Mouse (Mus musculus): ENCODE data around the gene Tspoap1.

DNA sequence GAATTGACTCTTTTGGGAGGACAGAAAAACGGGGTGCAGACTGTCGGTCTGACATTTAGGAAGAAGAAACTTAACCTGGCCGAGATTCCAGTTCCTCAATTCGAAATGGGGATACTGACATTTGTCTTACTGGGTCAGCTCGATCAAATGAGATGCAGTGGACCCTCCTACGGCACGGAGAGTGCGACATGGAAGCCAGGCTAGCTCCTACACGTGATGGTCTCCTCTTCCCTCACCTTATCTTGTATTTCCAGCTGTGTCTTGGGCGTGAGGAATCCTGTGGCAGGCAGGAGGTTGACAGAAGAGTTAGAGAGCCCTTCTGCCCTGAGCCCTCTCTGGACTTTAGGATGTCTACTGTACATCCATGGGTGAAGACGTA lies 10.3 kb upstream of the Tspoap1 start:
- TF ChIP-seq CTCF (IDR thresholded peaks at IDR 0.05; ENCODE audit: control insufficient read depth, insufficient read depth, low read length) (no peak), POLR2A (IDR thresholded peaks at IDR 0.05; ENCODE audit: borderline replicate concordance, control insufficient read depth, low read depth, low read length) (no peak; the same call in 1 of the 2 replicates)

Measured in bone marrow, adult 2 months (tissue).